Mouse (Mus musculus): ENCODE data around the gene Utp11.

DNA sequence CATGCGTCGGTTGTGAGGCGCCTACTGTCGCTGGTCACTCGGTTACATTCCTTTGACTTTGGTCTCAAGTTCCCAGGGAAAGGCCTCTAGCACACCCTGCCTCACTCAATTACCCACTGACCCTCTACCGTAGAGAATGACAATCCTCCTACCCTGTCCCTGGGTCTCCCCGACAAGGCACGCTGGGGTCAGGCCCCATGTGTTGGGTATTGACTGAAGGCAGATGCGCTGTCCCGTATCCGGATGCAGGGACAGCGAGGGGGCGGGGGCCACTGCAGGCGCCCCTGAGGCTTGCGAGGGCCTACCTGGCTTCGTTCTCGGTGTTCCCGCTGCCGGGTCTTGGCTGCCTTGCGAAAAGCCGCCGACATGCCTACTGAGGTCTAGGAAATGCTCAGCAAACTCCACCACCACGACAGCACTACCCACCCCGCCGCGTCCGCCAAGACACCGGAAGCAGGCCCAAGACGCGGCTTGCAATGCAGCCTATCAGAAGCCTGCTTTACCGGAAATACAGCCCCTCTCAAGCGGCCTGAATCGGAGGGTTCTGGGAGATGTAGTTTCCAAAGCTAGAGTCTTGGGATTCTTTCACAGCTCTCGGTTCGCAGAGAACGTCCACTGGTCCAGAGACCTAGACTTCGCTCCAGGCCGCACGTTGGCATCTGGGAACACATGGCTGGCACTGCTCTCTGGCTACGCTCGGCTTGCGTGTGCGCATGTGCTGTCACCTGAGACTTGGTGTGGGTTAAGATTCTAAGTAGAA lies at the start of gene Utp11:
- no peak for TF ChIP-seq EP300 (IDR thresholded peaks at IDR 0.05)
- TF ChIP-seq CTCF (IDR thresholded peaks at IDR 0.05): no peak
